Mouse (Mus musculus): ENCODE measurements around the gene Prim2.

GRCm38 (mm10) chr1:33624441-33624840 lies 45.2 kb downstream of the Prim2 start:
- TF ChIP-seq MAFK (IDR thresholded peaks at IDR 0.05; ENCODE audit: insufficient read depth, low read depth, low read length): no peak
- TF ChIP-seq CHD2 (IDR thresholded peaks at IDR 0.05; ENCODE audit: low read depth, low read length): no peak
